Mouse (Mus musculus) MEL (cell line): ENCODE measurements at regions not wholly inside any gene's neighbourhood (a gene's known extent, or its start where the extent isn't known, plus 50 kb on each side); places are given as distances from the start of the nearest gene placed in this dataset.

Experiments used
- CTCF ChIP-seq, 3 experiments: IDR thresholded peaks in 2 of 3; conservative IDR thresholded peaks in 1 of 3; 2 replicates each; pipeline ENCODE4 v1.5.1; 2011 to 2012; ENCODE audit warnings: low read length in 3 of 3, low read depth in 2 of 3, mild to moderate bottlenecking in 2 of 3, improper control_type of control experiment in 1 of 3, inconsistent platforms in 1 of 3, mixed read lengths in 1 of 3, moderate library complexity in 1 of 3; ENCODE audit not compliant: control insufficient read depth in 1 of 3, insufficient read depth in 1 of 3, poor library complexity in 1 of 3, severe bottlenecking in 1 of 3
- HCFC1 ChIP-seq: IDR thresholded peaks from 2 replicates; pipeline ENCODE4 v1.6.1; 2012; ENCODE audit warnings: low read depth, mild to moderate bottlenecking, inconsistent platforms, low read length, improper control_type of control experiment, moderate library complexity
- JUND ChIP-seq: IDR thresholded peaks from 2 replicates; pipeline ENCODE4 v1.6.1; 2011; ENCODE audit warnings: low read depth, mild to moderate bottlenecking, improper control_type of control experiment, low read length

DNA sequence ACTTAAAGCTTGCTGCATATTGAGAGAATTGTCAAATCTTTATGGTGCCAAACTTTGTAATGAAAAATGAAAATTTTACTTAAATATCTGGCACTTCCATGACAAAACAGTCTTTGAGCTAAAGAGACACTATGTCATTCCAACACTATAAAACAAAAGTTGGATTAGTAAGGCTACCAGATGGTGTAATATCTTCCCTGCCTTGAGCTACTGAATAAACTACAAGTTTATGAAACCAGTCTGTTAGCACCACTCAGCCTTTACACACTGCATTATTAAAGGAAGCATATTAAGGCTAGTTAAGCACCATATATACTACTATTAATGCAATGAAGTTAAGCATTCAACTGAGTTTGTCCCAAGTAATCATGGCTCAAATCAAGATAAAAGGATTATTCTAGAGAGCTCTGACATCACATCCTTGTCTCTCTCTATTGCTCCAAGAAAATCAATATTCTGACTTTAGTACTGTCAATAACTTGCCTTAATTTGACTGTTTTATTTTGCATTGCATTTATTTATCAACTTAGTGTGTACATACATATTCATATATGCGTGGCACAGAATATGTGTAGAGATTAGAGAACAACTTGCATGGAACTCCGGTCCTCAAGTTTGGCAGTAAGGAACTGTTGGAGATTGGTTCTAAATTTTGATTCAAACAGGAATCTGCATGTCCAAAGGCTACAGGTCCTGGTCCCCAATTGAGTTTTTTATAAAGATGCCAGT, 526.3 kb downstream of the Otol1 start:
- TF ChIP-seq HCFC1 (no peak), JUND (no peak), CTCF (IDR thresholded peaks at IDR 0.05 in 2 of 3, conservative IDR thresholded peaks at IDR 0.05 in 1 of 3; ENCODE audit: control insufficient read depth in 1 of 3, insufficient read depth in 1 of 3, low read depth in 2 of 3, low read length in 3 of 3, poor library complexity in 1 of 3, severe bottlenecking in 1 of 3) (no peak)
